Mouse (Mus musculus) lung, postnatal 0 days (tissue): ENCODE results near the gene Snapin.

Experiments used
- CTCF ChIP-seq: IDR thresholded peaks from 2 replicates; pipeline ENCODE4 v1.5.1; 2016; ENCODE audit warnings: antibody characterized with exemption, mild to moderate bottlenecking
- EP300 ChIP-seq: IDR thresholded peaks from 2 replicates; pipeline ENCODE4 v1.6.1; 2016; ENCODE audit warnings: antibody characterized with exemption, mild to moderate bottlenecking, control low read depth

DNA sequence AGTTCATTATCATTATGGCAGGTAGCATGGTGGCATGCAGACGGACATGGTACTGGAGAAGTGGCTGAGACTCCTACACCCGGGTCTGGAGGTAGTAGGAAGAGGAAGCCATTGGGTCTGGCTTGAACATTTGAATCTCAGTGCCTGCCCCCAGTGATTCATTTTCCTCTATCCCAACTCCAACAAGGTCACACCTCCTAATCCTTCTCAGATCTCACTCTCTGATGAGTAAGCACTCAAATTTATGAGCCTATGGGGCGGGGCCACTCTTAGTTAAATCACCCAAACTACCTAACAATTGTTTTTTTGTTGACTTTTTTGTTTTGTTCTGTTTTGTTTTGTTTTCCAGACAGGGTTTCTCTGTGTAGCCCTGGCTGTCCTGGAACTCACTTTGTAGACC, 46.9 kb downstream of the Snapin start:
- no peak for TF ChIP-seq CTCF
- no peak for TF ChIP-seq EP300
